Mouse (Mus musculus) left cerebral cortex, postnatal 36 days (tissue): ENCODE measurements around the gene Ift81. TPM values are rescaled to one million over a fixed set of nuclear protein-coding genes. Genes with fewer than 3 reads are reported as not detected.
A peak's percentile ranks its signal among the peaks of the same experiment; 100 is the strongest.

Experiments
- DNase-seq, 2 experiments: peaks; one replicate each; pipeline ENCODE4 v3.0.0; 2021 to 2022; ENCODE audit warnings: low spot score in 2 of 2, mixed read lengths in 1 of 2
- intact Hi-C: fragments of 180-260 bp; cut with DNase I; formaldehyde crosslinking; loops from one replicate; pipeline ENCODE4 v1.15.1; 2025
- total RNA-seq, 2 experiments: library from RNA; stranded (reverse); gene quantifications; 2 replicates each; pipeline ENCODE4 v1.2.3; 2021

Ift81 gene
- total RNA-seq, 2 experiments from 2014 or later: 37.1 to 46.0 TPM

GRCm38 (mm10) chr5:122558127-122558526 lies 56.2 kb downstream of the Ift81 start:
- intact Hi-C loops: no loop called here
- DNase-seq: no peak

DNA sequence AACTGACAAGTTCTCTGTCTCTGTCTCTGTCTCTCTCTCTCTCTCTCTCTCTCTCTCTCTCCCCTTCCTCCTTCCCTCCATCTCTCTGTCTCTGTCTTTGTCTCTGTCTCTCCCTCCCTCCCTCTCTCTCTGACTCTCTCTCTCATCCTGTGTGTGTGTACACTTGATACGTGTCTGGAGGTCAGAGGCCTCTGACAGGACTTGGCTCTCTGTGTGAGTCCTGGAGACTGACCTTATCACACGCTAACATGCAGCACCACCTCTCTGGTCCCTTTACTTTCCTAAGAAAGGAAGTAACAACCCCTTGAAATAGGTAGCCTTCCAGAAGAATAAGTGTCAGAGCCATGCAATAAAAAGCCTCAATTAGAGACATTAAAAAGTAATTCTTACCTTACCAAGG lies 59.2 kb downstream of the Ift81 start:
- DNase-seq: no peak
- intact Hi-C loops: no loop called here

DNA sequence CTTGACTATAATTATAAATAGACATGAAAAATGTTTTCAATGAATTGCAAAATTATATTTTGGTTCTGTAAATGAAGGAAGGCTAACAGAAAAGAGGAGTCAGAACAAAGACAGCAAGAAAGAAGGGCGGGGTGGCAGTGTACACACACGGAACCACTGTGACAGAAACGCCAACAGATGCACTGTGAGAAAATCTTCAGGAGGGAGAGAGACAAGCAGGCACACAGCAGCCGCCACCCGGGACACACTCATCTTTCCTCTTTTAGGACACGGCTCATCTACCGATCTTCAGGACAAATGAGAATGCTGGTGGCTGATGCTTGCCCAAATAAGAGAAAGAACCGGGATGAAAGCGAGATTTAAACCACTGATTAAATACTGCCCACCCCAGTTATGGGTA lies 61.7 kb downstream of the Ift81 start:
- DNase-seq: no peak
- intact Hi-C loops: no loop called here

DNA sequence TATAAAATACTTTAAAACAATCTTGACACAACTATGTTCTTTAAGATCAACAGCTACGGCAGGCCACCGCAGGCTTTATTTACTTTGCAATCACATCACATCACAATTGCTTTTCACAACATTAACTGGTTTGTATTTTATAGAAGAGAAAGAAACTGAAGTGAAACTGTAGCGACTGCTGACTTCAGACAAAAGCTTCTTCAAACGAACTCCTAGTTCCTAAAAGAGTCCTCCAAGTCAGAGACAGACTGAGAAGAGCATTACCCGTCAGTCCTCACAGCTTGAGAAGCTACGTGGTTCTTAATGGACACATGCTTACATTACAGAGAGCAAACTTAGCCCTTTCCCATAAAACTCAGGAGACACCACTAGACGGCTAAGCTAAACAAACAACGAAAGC lies 63.9 kb downstream of the Ift81 start:
- DNase-seq: no peak
- intact Hi-C loops: no loop called here

GRCm38 (mm10) chr5:122548671-122549070 lies 65.6 kb downstream of the Ift81 start:
- intact Hi-C loops: loop anchor here (5.0 kb wide), 2 partner anchors 46 to 79 kb away; partner anchors contain the start of gene Atp2a2
- no peak for DNase-seq

GRCm38 (mm10) chr5:122547810-122548209 lies 66.5 kb downstream of the Ift81 start:
- no peak for DNase-seq
- intact Hi-C loops: loop anchor here (5.0 kb wide), 2 partner anchors 46 to 79 kb away; partner anchors contain the start of gene Atp2a2

DNA sequence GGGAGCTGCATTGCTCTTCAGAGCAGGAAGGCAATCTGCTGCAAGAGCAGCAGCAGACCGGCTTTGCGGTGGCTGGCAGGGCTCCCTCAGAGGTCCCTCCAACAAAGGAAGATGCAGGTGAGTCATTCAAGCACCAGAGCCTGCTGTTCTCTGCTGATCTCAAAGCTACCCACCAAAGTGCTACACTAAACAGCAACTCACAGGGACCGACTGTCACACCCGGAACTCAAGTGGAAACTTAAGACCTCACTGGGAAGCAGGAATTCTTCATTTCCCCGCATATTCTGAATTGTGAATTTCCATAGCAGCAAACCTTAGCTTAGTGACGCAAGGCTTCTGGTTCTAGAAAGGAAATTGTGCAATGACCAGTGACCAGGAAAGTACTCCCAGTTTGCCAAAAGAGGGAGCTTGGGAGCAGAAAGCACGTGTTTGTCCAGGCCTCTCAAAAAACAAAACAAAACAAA lies 67.0 kb downstream of the Ift81 start:
- peak; percentile 44 to 60 for DNase-seq
- intact Hi-C loops: loop anchor here (5.0 kb wide), 2 partner anchors 45 to 80 kb away; partner anchors contain the start of gene Atp2a2

GRCm38 (mm10) chr5:122543392-122543791 lies 70.9 kb downstream of the Ift81 start:
- intact Hi-C loops: no loop called here
- DNase-seq: no peak

- intact Hi-C loops: no loop called here
- no peak for DNase-seq
Observed at GRCm38 (mm10) chr5:122541871-122542270, 72.4 kb downstream of the Ift81 start.

- intact Hi-C loops: no loop called here
- DNase-seq: no peak
Observed at GRCm38 (mm10) chr5:122538077-122538476, 76.2 kb downstream of the Ift81 start.

- intact Hi-C loops: no loop called here
- no peak for DNase-seq
Observed at GRCm38 (mm10) chr5:122537654-122538053, 76.7 kb downstream of the Ift81 start.

- DNase-seq: no peak
- intact Hi-C loops: no loop called here
Observed at GRCm38 (mm10) chr5:122533884-122534283, 80.4 kb downstream of the Ift81 start.

DNA sequence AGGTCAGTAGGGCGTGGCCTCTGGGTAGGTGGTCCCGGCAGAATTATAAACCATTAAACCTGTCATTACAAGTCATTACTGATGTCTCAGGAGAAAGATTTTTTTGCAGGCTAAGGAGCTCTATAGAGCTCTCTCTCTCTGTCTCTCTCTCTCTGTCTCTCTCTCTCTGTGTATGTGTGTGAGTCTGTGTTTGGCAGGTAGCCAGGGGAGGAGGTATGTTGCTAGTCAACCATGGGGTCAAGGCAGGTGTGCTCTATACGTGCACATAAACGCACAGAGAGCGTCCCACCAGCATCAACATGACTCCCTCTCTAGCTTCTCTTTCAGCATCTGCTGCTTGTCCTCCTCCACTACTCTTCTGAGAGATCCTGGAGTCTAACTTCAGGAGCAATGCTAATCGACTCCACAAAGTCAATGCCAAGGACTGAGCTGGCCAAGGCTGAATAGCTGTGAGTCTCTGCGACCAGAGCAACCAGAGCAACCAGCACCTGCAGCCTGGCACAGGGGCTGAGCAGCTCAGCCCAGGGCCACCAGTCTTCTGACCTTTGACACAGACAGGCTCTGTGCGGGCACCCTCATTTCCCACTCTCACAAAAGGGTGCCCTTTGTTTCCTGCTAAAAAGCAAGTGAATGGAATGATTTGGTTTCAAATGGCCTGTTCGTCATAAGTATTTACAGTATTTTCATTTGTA lies 84.3 kb downstream of the Ift81 start:
- intact Hi-C loops: no loop called here
- DNase-seq: no peak

GRCm38 (mm10) chr5:122529316-122529715 lies 85.0 kb downstream of the Ift81 start:
- peak; percentile 46 to 69 for DNase-seq
- intact Hi-C loops: no loop called here

GRCm38 (mm10) chr5:122528591-122528990 lies 85.7 kb downstream of the Ift81 start:
- intact Hi-C loops: no loop called here

GRCm38 (mm10) chr5:122527761-122528160 lies 86.6 kb downstream of the Ift81 start:
- intact Hi-C loops: no loop called here
- DNase-seq: no peak

More at GRCm38 (mm10) chr5:122528591-122528990, 85.7 kb downstream of the Ift81 start:
- no peak for DNase-seq

- intact Hi-C loops: no loop called here
- no peak for DNase-seq
Observed at GRCm38 (mm10) chr5:122526878-122527730, 87.2 kb downstream of the Ift81 start.

DNA sequence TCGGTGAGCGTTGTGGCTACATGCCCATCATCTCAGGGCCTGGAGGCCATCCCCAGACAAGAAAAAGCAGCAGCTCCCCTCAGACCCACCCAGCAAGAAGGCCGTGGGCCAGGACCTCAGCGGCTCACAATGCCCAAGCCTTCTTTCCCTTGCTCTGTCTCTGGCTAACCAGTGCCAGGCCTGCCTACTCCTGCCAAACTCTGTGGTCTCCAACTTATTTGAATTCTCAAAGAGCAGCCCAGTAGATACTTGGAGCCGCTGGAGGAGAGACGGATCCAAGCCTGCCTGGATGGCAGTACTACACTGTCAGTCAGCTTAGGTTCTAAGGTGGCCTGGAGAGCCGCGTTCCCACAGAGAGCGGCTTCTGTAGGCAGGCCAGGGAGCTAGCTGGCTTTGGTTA lies 87.9 kb downstream of the Ift81 start:
- peak in 1 of 2 experiments; percentile 23 for DNase-seq
- intact Hi-C loops: no loop called here

DNA sequence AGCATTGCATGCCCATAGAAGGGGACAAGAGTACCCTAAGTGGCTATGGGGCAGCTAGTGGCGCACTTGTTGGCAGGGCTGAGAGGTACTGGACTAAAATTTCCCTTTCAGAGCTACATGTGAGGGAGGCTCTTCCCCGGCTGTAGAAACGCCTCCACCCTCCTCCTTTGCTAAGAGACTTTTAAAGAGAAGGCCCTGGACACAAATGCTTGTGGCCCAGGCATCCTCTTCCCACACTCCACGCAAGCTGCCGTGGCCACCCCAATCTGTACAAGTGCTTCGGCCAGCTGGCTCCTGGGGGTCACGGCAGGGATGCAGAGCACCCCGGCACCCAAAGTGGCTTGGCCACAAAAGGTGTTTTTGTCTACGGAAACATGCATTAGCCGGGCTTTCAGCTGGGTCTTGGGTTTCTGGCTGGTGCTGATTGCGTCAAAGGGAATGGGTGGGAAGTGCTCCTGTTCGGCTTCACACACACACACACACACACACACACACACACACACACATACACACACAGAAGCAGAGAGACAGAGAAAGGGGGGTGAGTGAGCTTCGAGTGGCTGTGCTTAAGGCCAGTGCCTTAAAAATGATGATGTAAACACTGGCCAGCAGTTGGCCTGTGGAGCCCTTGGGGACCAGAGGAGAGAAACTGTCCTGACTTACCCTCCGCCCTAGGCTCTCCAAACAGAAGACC lies 88.9 kb downstream of the Ift81 start:
- intact Hi-C loops: no loop called here
- peak in 1 of 2 experiments; percentile 33 for DNase-seq

DNA sequence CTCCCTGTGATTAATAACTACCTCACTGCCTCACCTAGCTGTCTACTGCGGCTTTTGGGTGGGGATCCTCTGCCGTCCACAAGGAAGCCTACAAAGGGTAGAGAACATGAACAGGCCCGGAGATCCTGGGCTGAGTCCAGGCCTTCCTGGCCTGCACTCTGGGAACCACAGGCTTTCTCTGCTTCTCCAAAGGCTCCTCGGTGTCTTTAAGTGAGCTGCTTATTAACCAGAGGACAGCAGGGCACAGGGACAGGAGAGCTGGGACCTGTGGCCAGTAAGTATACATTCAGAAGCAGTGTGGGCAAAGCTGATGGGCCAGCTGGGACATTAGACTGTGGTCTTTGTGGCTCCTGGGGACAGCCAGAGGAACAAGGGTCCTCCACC lies 89.5 kb downstream of the Ift81 start:
- intact Hi-C loops: no loop called here

More for the DNA sequence above, 89.5 kb downstream of the Ift81 start:
- DNase-seq: no peak
